Mouse (Mus musculus): ENCODE data around the gene Nos2. TPM values are rescaled to one million over a fixed set of nuclear protein-coding genes. Genes with fewer than 3 reads are reported as not detected.
A peak's percentile ranks its signal among the peaks of the same experiment; 100 is the strongest.

Nos2 gene
- total RNA-seq, 2 experiments from 2014 or later: 0.66 to 1.7 TPM

DNA sequence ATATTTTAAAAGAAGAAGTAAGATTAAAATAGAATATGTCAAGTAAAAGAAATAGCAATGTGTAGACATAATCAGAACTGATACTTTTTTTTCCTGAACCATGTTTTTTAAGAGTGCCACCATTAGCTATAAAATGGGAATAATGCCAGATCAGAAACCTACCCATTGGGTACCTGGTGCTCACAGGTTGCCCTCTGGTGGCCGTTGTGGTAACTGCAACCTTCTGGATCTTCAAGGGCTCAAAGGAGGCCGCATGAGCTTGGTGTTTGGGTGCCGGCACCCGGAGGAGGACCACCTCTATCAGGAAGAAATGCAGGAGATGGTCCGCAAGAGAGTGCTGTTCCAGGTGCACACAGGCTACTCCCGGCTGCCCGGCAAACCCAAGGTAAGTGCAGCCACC, 35.7 kb downstream of the Nos2 start:
- DNase-seq (ENCODE audit: low spot score): peak; percentile 74

- no peak for DNase-seq (ENCODE audit: low spot score)
These were observed 38.8 kb downstream of the Nos2 start for GRCm38 (mm10) chr11:78959367-78959766.

- no peak for DNase-seq (ENCODE audit: low spot score)
These were observed 39.4 kb downstream of the Nos2 start for GRCm38 (mm10) chr11:78959841-78960520.

- no peak for DNase-seq (ENCODE audit: low spot score)
These were observed 40.6 kb downstream of the Nos2 start for GRCm38 (mm10) chr11:78961221-78961620.

- peak; percentile 48 for DNase-seq (ENCODE audit: low spot score)
These were observed 46.8 kb downstream of the Nos2 start for GRCm38 (mm10) chr11:78967371-78967770.

GRCm38 (mm10) chr11:78968121-78968520, 47.5 kb downstream of the Nos2 start:
- no peak for DNase-seq (ENCODE audit: low spot score)

- DNase-seq (ENCODE audit: low spot score): no peak
These were observed 50.5 kb downstream of the Nos2 start for GRCm38 (mm10) chr11:78971096-78971495.

DNA sequence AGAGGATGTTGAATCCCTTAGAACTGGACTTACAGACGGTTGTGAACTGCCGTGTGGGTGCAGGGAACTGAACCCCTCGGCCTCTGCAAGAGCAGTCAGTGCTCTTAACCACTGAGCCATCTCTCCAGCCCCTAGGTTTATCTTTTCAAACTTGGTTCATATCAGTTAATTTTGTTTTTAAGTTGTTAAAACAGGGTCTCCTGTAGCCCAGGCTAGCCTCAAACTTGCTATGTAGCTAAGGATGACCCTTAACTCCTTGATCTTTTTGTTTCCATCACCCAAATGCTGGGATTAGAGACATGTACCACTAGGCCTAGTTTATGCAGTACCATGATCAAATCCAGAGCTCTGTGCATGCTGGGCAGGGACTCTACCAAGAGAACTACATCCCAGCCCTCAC, 51.2 kb downstream of the Nos2 start:
- no peak for DNase-seq (ENCODE audit: low spot score)

DNA sequence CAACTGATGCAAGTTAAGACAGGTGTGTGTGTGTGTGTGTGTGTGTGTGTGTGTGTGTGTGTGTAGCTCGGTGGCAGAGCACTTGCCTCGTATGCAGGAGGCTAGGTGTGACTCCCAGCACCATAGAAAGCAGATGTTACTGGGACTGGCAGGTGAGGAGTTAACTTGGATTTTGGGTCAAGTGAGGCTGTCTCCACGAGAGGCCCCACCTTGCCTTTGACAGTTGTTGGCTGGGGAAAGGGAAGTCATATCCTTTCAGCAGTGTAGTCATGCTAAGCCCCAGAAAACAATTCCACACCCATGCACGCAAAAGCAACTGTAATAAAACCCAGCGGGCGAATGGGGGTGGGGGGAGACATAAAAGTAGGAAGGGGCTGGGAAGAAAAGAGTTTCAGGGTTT, 51.7 kb downstream of the Nos2 start:
- no peak for DNase-seq (ENCODE audit: low spot score)

GRCm38 (mm10) chr11:78972811-78973351, 52.3 kb downstream of the Nos2 start:
- no peak for DNase-seq (ENCODE audit: low spot score)

DNA sequence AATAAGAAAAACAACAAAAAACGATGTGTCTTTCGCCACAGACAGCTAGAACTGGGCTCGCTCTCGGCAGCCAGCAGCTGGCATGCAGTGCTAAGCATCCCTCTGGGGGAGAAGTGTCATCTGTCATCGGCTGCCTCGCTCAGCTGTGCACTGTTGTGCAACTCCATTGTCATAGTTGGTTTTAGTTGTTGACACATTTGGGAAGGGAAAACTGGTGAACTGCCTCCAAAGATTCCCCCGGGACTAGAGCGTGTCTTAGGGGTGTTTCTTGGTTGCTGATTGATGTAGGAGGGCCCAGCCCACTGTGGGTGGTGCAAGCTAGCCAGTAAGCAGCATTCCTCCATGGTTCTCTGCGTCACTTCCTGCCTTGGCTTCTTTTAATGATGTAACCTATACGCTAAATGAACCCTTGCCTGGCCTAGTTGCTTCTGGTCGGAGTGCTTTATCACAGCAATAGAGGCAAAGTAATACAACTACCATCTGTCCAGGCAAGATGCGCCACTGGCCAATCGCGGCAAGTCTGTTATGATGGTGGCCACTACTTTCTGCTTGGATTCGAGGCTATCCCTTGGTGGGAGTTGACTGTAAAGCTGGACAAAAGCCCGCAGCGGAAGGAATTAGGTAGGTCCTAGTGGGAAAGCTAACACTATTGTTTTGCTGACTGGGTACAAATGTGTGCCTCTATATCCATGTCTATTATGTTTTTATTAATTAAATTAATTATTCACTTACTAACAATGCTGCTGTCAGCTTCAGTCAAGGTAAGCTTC, 53.0 kb downstream of the Nos2 start:
- peak; percentile 63 for DNase-seq (ENCODE audit: low spot score)

DNA sequence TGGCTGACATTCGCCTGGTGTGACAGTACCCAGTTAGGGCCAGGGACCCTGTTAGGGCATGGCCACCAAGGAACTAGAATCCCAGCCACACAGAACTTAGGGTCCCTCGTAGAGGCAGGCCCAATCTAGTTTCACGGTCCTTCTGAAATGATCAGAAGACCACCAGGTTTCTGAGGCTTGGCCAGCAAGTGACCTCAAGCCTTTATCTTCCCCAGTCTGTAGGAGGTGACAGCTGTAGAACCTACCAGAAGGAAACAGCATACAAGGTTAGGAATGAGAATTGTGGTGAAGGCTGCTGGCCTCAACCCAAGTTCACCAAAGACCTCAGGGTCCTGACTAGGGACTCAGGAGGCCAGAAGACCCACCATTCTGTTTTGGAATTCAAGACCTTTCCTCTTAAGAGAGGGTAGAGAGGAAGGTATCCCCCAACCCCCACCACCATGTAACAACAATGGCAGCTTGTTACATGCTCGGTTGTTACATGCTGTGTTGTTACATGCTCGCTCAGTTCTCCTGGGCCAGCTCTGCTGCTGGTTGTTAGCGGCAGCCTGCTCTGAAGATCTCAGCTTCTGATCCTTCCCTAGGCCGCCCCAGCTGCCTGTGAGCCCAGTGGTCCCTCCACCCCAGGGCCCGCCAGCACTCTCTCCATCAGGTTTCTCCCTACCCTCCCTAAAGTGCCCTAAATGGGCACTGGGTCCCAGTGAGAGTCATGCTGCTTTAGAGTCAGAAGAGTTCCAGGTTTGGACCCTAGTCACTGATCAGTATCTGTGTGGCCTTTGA, 56.3 kb downstream of the Nos2 start:
- DNase-seq (ENCODE audit: low spot score): no peak

GRCm38 (mm10) chr11:78978176-78979019, 57.8 kb downstream of the Nos2 start:
- DNase-seq (ENCODE audit: low spot score): no peak

- DNase-seq (ENCODE audit: low spot score): no peak
These were observed 59.6 kb downstream of the Nos2 start for GRCm38 (mm10) chr11:78980083-78980634.

DNA sequence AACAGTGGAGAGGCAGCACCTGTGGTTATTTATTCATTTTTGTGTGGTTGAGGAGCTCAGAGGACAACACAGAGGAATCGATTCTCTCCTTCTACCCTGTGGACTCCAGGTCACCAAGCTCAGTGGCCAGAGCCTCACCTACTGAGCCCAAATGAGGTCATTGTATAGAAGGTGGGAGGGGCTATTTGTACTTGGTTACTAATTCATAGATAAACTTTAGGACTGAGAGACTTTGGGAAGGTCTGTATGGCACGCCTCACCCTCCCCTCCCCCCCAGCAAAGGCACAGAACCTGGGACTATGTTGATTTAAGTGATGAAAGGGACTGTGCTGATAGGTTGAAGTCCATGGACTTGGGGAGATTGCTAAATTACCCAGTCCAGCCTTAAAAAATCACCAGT, 61.5 kb downstream of the Nos2 start:
- no peak for DNase-seq (ENCODE audit: low spot score)

GRCm38 (mm10) chr11:78982513-78983291, 62.1 kb downstream of the Nos2 start:
- no peak for DNase-seq (ENCODE audit: low spot score)

GRCm38 (mm10) chr11:78983539-78983938, 63.0 kb downstream of the Nos2 start:
- no peak for DNase-seq (ENCODE audit: low spot score)

GRCm38 (mm10) chr11:78984483-78985177, 64.0 kb downstream of the Nos2 start, which contains the start of gene Lgals9:
Lgals9 (minus strand) TSS chr11:78984946.
- DNase-seq (ENCODE audit: low spot score): peak; percentile 87

- no peak for DNase-seq (ENCODE audit: low spot score)
These were observed 64.9 kb downstream of the Nos2 start for GRCm38 (mm10) chr11:78985505-78985904.
